Mouse (Mus musculus): ENCODE data around the gene Slit3.

Slit3 gene

DNA sequence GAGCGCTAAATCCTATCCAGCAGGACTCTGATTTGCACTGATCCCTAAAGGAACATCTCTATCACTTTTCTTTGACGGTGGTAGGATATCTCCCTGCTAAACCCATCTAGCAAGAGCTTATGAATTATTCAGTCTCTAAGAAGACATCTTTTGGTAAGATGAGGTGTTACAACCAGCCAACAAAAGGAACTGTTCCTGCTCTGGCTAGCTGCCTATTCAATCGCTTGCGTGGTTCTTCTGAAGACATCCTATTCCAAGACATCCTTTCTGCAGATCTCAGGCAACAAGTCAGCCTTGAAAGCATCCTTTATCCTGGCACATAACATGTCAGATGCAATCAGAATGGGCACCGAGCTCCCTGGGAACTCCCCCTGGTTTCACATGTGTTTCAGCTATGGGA lies 81.3 kb downstream of the Slit3 start:
- no peak for DNase-seq

- DNase-seq, result no peak
Observed at GRCm38 (mm10) chr11:35203673-35204072, 82.6 kb downstream of the Slit3 start.

GRCm38 (mm10) chr11:35204084-35204483 lies 83.1 kb downstream of the Slit3 start:
- DNase-seq, result no peak

DNA sequence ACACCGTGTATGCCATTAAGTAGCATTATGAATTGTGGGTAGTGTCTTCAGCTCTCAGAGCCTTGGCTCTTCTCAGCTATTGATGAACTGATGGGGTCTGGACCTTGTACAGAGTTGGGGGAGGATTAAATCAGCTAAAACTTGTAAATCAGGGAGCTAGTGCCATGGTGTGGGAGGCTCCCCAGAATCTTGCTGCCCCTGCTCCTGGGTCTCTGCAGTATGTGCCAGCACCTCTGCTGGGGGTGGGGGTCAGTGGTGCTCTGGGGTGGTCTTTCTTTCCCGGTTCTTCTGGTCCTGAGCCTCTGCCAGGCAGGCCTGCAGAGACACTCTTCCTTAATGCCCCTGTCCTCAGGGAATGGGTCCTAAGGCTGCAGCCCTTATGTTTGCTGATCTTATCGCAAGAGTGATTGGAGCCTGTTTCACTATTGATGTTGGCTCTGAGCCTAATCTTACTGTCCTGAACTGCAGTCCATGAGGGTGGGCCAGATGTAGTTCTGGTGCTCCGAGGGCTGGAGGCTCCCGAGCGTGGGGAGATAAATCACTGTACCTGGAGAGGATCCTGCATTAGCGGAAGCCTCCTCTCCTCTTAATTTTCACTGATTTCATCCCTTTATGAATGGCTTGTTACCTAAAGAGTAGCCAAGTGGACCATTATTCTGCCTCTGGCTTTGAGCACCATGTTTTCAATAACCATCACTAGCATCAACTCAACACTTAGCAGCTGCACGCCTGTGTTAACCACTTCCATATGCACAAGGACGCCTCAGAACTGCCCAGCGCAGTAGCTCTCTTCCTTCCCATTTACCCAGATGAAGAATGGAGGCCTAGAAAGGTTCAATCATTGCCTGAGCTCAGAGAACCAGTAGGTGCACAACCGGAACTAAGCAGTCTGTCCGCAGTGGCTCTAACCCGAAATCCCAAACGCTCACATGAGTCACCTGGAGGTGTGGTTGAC lies 90.0 kb downstream of the Slit3 start:
- peak; percentile 78 for DNase-seq

- peak; percentile 50 for DNase-seq
Observed at GRCm38 (mm10) chr11:35224025-35224424, 103.0 kb downstream of the Slit3 start.

DNA sequence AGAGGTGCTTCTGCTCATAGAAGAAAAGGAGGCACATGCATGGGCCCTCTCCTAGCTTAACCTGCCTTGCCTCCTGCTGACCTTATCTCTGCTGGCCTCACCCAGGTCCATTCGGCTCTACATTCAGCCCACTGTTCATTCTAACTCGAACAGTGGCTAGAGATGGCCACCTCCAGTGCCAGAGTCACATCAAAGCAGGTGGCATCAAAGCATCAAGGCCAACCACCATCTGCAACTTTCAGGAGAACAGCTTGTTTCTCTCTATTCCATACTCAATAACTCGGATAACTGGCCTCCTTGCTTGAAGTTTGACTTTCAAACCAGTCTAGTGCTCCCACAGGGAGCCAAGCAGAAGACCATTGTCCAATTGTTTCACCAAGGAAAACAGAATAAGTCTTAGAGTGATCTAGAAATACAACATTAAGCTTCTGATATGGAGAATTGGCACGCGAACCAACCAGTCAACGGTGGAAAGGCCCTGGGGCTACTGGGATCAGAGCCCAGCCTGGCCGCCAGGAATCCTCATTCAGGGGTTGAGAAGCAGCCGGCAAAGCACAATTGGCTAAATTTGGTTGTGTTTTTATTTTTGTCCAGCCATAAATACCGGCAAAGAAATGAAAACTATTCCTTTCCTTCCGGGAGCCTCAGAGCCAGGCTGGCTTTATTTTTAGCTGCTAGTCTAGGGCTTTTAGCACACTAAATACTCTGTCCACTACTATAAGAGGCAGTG lies 110.5 kb downstream of the Slit3 start:
- DNase-seq, result peak; percentile 97

- DNase-seq, result peak; percentile 98
Observed at GRCm38 (mm10) chr11:35232321-35232720, 111.3 kb downstream of the Slit3 start.

- DNase-seq, result no peak
Observed at GRCm38 (mm10) chr11:35241379-35241778, 120.4 kb downstream of the Slit3 start.

DNA sequence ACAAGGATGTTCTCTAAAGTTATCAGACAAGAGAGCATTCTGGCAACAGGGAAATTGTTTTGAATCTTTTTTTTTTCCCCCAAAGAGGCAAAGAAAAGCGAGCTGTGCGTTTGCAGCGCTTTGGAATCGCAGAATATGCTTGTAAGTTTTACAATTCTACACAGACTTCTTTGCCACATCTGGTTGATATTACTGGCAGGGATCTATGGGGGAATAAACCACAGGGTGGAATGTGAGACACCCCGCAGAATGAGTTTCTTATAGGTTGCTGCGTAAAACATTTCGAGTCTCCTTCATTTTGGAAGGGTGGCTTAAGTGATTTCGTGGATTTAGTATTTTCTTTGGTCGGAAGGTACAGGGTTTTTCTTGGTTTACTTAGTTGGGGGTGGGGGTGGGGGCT lies 122.6 kb downstream of the Slit3 start:
- DNase-seq, result no peak

- DNase-seq, result peak; percentile 96
Observed at GRCm38 (mm10) chr11:35244526-35244925, 123.5 kb downstream of the Slit3 start.

- no peak for DNase-seq
Observed at GRCm38 (mm10) chr11:35246623-35247022, 125.6 kb downstream of the Slit3 start.

GRCm38 (mm10) chr11:35248088-35248487 lies 127.1 kb downstream of the Slit3 start:
- DNase-seq, result no peak

DNA sequence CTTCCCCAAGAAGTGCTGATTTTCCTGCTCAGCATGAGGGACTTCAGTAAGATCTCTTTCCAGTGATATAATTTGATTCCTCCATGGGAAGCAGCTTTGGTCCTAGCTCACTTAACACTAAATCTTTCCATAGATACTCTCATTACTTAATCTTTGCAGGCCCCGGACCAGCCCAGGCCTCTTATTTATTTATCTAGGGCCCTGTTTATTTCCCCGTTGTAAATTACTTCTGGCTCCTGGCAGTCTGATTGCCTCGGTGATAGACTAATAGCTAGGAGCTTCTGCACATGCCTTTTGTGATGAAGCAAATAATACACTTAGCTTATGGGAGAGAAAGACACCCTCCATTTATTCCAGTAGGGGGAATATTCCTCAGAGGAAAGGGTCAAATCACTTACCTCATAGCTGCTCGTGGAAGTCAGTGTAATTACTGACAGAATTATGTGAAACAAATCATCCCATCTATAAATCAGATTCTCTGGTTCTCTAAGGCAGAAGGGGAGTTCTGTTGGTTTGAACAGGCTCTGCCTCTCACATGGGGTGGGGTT lies 129.9 kb downstream of the Slit3 start:
- DNase-seq, result no peak

DNA sequence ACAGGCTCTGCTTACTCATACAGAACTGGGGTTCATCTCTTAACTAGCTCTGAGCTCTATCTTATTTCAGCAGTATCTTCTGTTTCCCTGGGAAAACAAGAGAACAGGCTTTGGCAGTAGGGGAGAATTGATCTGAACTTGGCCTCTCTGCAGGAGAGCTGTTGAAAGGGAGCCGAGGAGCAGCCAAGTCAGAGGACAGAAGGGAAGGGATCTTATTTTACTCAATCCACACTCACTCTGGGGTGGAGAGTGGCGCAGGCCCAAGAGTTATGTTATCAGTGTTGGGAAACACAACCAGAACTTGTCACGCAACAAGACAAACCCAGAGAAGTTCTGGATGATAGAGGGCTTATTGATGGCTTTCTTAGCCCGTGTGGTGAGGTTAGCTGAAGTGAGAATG lies 130.9 kb downstream of the Slit3 start:
- peak; percentile 98 for DNase-seq

GRCm38 (mm10) chr11:35257351-35257750 lies 136.3 kb downstream of the Slit3 start:
- DNase-seq, result no peak

- no peak for DNase-seq
Observed at GRCm38 (mm10) chr11:35261562-35262087, 140.6 kb downstream of the Slit3 start.

GRCm38 (mm10) chr11:35262289-35262941 lies 141.4 kb downstream of the Slit3 start:
- peak; percentile 91 for DNase-seq

DNA sequence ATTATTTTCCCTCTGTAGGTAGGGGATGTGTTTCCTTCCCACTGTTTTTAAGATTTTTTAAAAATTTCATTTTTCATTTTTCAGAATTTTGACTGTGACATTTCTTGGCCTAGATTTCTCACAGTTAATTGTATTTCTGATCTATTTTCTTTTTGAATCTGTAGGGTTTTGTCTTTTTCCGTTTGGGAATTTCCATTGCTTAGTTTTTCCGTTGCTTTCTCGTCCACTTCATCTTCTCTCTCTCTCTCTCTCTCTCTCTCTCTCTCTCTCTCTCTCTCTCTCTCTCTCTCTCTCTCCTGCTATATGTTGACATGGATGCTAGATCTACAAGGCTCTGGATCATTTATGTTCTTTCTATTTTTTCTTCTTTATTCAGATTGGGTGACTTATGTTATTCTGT lies 143.7 kb downstream of the Slit3 start:
- DNase-seq, result no peak

DNA sequence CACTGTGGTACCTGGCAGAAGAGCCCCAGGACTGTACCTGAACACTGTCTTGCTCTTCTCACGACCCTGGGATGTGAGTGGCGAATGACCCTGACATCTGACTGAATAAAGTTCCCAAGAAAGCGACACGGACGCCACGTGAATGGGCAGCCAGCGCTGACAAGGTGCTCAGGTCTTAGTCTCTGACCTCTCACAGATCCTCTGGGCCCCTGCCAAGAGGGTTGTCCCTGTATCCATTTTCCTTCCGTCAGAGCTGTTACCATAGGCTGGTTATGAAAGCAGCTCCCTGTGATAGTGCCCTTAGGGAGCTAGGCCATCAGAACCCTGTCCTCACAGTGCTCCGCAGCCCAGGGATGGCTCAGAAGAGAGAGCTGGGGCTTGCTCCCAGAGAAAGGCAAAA lies 149.4 kb downstream of the Slit3 start:
- DNase-seq, result no peak

DNA sequence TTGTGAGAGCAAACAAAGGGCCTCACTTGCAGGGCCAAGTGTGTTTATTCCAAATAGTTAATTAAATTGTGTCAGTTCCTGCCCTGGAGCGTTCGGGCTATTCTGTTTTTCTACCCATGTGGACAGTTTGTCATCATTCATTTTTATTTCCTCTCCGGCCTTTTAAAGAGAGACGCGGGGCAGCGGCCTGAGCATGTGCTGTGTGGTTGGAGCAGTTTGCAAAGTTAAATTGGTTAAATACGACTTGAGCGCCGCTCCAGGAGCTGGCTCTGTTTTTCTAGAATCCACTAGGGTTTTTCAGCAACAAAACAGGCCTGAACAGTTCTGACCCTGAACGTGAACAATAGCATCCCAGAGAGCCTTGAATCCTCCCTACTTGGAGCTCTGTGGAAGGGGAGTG lies 152.4 kb downstream of the Slit3 start:
- DNase-seq, result no peak

DNA sequence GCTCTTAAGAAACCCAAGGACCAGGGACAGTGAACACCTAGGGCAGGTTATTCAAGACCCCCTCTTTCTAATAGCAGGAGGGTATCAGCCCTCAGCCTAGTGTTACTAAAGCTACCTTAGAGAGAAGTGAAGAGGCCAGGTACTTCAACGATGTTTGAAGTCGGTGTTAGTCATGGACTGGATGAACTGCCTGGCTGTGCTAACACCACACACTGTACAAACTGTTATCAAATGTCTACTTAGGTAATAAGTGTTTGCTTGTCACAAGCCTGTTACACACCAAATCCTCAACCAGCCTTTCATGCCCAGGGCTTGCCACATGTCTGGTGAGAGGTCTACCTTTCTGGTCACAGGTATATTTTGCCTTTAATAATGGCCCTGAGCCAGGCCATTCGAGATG lies 153.0 kb downstream of the Slit3 start:
- DNase-seq, result no peak

DNA sequence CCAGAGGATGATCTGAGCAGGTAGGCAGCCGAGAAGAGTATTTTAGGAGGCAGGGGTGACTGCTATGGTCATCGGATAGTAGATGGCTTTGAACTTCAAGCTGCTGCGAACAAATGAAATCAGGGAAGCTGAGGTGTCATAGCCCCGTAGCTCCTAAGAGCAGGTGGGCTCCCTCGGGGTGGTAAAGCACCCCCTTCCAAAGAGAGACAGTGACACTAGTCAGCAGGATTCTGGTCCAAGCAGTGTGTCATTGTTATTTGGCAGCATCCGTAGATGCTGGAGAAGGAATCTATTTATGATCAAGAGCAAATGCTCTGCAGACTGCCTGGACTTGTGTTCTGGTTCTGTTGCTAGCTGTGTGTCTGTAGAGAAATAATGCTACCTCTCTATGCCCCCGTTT lies 154.3 kb downstream of the Slit3 start:
- DNase-seq, result no peak

- DNase-seq, result no peak
Observed at GRCm38 (mm10) chr11:35276001-35276400, 155.0 kb downstream of the Slit3 start.
